Mouse (Mus musculus) embryonic fibroblast, embryonic 13.5 days (primary cell): ENCODE measurements around the gene 1600014C10Rik.

Experiments
- CTCF ChIP-seq: IDR thresholded peaks from 2 replicates; pipeline ENCODE4 v1.5.1; 2011; ENCODE audit warnings: mild to moderate bottlenecking, control low read depth, low read length, moderate library complexity, borderline replicate concordance; ENCODE audit not compliant: insufficient read depth
- POLR2A ChIP-seq: IDR thresholded peaks from 2 replicates; pipeline ENCODE4 v1.6.1; 2011; ENCODE audit warnings: low read depth, mild to moderate bottlenecking, control low read depth, low read length, moderate library complexity

GRCm38 (mm10) chr7:38212651-38213062 lies 29.6 kb downstream of the 1600014C10Rik start:
- TF ChIP-seq CTCF (no peak), POLR2A (no peak)
